Mouse (Mus musculus): ENCODE results near the gene Slc2a5.

The Slc2a5 gene

GRCm38 (mm10) chr4:150174027-150174426 is 54.9 kb downstream of the Slc2a5 start:
- TF ChIP-seq POU5F1 (IDR thresholded peaks at IDR 0.05; ENCODE audit: borderline replicate concordance, low read length) (no peak), CTCF (conservative IDR thresholded peaks at IDR 0.05; ENCODE audit: low read length) (peak; percentile 70), NANOG (IDR thresholded peaks at IDR 0.05; ENCODE audit: borderline replicate concordance, low read length) (no peak)
- no peaks in the 10 kb centered on the region for H3K36me3 ChIP-seq (ENCODE audit: insufficient read depth, low read length)
- H3K4me1 ChIP-seq (replicated peaks; ENCODE audit: low read depth, low read length), result peaks cover 6% of the 10 kb centered on the region
- peaks cover 19% of the 10 kb centered on the region for H3K9me3 ChIP-seq (ENCODE audit: low read length)
- no peaks in the 10 kb centered on the region for H3K27me3 ChIP-seq (ENCODE audit: insufficient read depth, low read length)
- peak overlapping the region; percentile 39; the same call in 1 of the 2 replicates for H3K4me3 ChIP-seq (replicated peaks; ENCODE audit: low read length)

- H3K9me3 ChIP-seq (ENCODE audit: low read length), result peaks cover 44% of the 10 kb centered on the region
- H3K4me3 ChIP-seq (replicated peaks; ENCODE audit: low read length), result no peak overlapping the region
- no peaks in the 10 kb centered on the region for H3K27me3 ChIP-seq (ENCODE audit: insufficient read depth, low read length)
- H3K4me1 ChIP-seq (replicated peaks; ENCODE audit: low read depth, low read length), result peaks cover 6% of the 10 kb centered on the region
- H3K36me3 ChIP-seq (ENCODE audit: insufficient read depth, low read length), result no peaks in the 10 kb centered on the region
- TF ChIP-seq POU5F1 (IDR thresholded peaks at IDR 0.05; ENCODE audit: borderline replicate concordance, low read length) (no peak), CTCF (conservative IDR thresholded peaks at IDR 0.05; ENCODE audit: low read length) (peak; percentile 68), NANOG (IDR thresholded peaks at IDR 0.05; ENCODE audit: borderline replicate concordance, low read length) (no peak)
Observed at GRCm38 (mm10) chr4:150176535-150176934, 57.5 kb downstream of the Slc2a5 start.

DNA sequence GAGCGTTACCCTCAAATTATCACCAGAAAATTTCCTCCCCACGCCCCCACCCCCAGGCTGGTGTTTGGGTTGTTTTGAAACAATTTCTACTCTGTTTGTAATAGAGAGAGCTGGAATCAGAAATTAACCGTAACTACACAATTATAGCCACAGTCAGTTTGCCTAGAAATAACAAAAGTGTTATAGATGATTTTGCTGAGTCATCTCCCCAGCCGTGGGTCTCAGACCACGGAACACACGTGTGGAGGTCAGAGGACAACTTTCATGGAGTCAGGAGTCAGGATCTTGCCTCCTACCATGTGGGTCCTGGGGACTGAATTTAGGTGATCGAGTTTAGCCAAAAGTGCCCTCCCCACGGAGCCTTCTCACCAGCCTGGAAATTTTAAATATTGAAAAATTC is 58.0 kb downstream of the Slc2a5 start:
- TF ChIP-seq CTCF (conservative IDR thresholded peaks at IDR 0.05; ENCODE audit: low read length) (no peak), POU5F1 (IDR thresholded peaks at IDR 0.05; ENCODE audit: borderline replicate concordance, low read length) (no peak), NANOG (IDR thresholded peaks at IDR 0.05; ENCODE audit: borderline replicate concordance, low read length) (no peak)
- H3K9me3 ChIP-seq (ENCODE audit: low read length), result peaks cover 50% of the 10 kb centered on the region
- no peak overlapping the region for H3K4me3 ChIP-seq (replicated peaks; ENCODE audit: low read length)
- H3K36me3 ChIP-seq (ENCODE audit: insufficient read depth, low read length), result no peaks in the 10 kb centered on the region
- H3K27me3 ChIP-seq (ENCODE audit: insufficient read depth, low read length), result no peaks in the 10 kb centered on the region
- peaks cover 6% of the 10 kb centered on the region for H3K4me1 ChIP-seq (replicated peaks; ENCODE audit: low read depth, low read length)

GRCm38 (mm10) chr4:150178131-150178530 is 59.0 kb downstream of the Slc2a5 start:
- H3K36me3 ChIP-seq (ENCODE audit: insufficient read depth, low read length), result no peaks in the 10 kb centered on the region
- no peak for TF ChIP-seq CTCF (conservative IDR thresholded peaks at IDR 0.05; ENCODE audit: low read length)
- no peak for TF ChIP-seq NANOG (IDR thresholded peaks at IDR 0.05; ENCODE audit: borderline replicate concordance, low read length)
- no peak for TF ChIP-seq POU5F1 (IDR thresholded peaks at IDR 0.05; ENCODE audit: borderline replicate concordance, low read length)

DNA sequence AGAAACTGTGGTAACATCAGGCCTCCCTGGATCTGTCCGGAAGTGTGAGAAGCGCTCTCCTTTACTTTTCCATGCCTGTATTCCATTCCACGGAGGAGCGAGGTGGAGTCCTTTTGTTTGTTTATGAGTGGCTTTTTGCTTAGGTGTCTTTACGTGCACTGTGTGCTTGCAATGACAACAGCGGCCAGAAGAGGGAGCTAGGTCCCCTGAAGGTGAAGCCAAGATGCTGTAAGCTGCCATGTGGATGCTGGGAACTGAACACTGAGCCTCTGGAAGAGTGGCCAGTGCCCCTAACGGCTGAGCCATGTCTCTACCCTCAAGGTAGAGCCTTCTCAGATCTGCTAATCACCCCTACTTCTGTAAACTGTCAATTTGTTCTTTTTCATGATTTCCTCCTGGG is 62.2 kb downstream of the Slc2a5 start:
- H3K36me3 ChIP-seq (ENCODE audit: insufficient read depth, low read length), result no peaks in the 10 kb centered on the region
- TF ChIP-seq CTCF (conservative IDR thresholded peaks at IDR 0.05; ENCODE audit: low read length) (no peak), POU5F1 (IDR thresholded peaks at IDR 0.05; ENCODE audit: borderline replicate concordance, low read length) (no peak), NANOG (IDR thresholded peaks at IDR 0.05; ENCODE audit: borderline replicate concordance, low read length) (no peak)
- peaks cover 87% of the 10 kb centered on the region for H3K9me3 ChIP-seq (ENCODE audit: low read length)
- H3K4me1 ChIP-seq (replicated peaks; ENCODE audit: low read depth, low read length), result no peaks in the 10 kb centered on the region
- no peaks in the 10 kb centered on the region for H3K27me3 ChIP-seq (ENCODE audit: insufficient read depth, low read length)
- H3K4me3 ChIP-seq (replicated peaks; ENCODE audit: low read length), result no peak overlapping the region

More at GRCm38 (mm10) chr4:150178131-150178530, 59.0 kb downstream of the Slc2a5 start:
- Histone ChIP-seq H3K27me3 (ENCODE audit: insufficient read depth, low read length) (no peaks in the 10 kb centered on the region), H3K4me3 (replicated peaks; ENCODE audit: low read length) (no peak overlapping the region), H3K9me3 (ENCODE audit: low read length) (peaks cover 60% of the 10 kb centered on the region), H3K4me1 (replicated peaks; ENCODE audit: low read depth, low read length) (peaks cover 6% of the 10 kb centered on the region)

DNA sequence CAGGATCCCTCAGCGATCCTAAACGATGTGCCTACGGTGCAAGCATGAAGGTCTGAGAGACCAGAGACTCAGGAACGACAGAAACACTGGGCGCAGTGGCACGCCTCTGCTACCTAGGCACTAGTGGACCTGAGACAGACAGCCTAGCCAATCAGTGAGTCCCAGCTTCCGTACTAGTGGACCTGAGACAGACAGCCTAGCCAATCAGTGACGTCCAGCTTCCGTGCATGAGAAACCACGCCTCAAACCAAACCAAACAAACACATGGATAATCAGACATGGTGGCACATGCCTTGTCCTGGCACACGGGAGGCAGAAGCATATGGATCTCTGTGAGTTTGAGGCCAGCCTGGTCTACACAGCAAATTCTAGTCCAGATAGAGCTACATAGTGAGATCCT is 69.2 kb downstream of the Slc2a5 start:
- peaks cover 28% of the 10 kb centered on the region for H3K9me3 ChIP-seq (ENCODE audit: low read length)
- TF ChIP-seq POU5F1 (IDR thresholded peaks at IDR 0.05; ENCODE audit: borderline replicate concordance, low read length), result no peak
- TF ChIP-seq CTCF (conservative IDR thresholded peaks at IDR 0.05; ENCODE audit: low read length), result no peak
- no peak for TF ChIP-seq NANOG (IDR thresholded peaks at IDR 0.05; ENCODE audit: borderline replicate concordance, low read length)

GRCm38 (mm10) chr4:150192199-150192598 is 73.1 kb downstream of the Slc2a5 start:
- no peaks in the 10 kb centered on the region for H3K36me3 ChIP-seq (ENCODE audit: insufficient read depth, low read length)
- TF ChIP-seq NANOG (IDR thresholded peaks at IDR 0.05; ENCODE audit: borderline replicate concordance, low read length) (no peak), CTCF (conservative IDR thresholded peaks at IDR 0.05; ENCODE audit: low read length) (no peak), POU5F1 (IDR thresholded peaks at IDR 0.05; ENCODE audit: borderline replicate concordance, low read length) (no peak)
- H3K27me3 ChIP-seq (ENCODE audit: insufficient read depth, low read length), result 0 out of 2 replicates have a peak, but pooled peaks cover under 1% of the 10 kb centered on the region
- H3K9me3 ChIP-seq (ENCODE audit: low read length), result no peaks in the 10 kb centered on the region
- peaks cover 12% of the 10 kb centered on the region for H3K4me1 ChIP-seq (replicated peaks; ENCODE audit: low read depth, low read length)
- no peak overlapping the region for H3K4me3 ChIP-seq (replicated peaks; ENCODE audit: low read length)

More for the DNA sequence above, 69.2 kb downstream of the Slc2a5 start:
- no peaks in the 10 kb centered on the region for H3K36me3 ChIP-seq (ENCODE audit: insufficient read depth, low read length)
- H3K4me1 ChIP-seq (replicated peaks; ENCODE audit: low read depth, low read length), result peaks cover 11% of the 10 kb centered on the region
- H3K4me3 ChIP-seq (replicated peaks; ENCODE audit: low read length), result peak overlapping the region; percentile 58
- H3K27me3 ChIP-seq (ENCODE audit: insufficient read depth, low read length), result no peaks in the 10 kb centered on the region
